18 mouse cellular contexts compared by ENCODE assay signal in the genomic region with DNA sequence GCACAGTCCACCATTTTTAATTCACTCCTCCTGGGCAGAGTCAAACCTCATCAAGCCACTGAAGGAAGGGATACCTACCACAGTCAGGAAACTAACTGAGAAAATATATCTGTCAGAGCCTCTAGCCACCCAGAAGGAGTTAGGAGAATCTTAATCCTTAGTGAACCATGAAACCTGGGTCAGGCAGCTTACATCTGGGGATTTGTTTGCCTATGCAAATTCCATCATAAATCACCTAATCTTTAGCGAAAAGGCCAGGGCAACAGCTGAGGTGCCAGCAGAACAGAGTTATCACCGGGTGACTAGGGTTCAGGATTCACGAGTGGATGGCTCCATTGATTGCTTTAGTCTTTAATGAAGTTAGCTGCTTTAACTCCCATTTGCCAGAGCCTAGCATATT.
DNase-seq lines count a peak whose midpoint lies in the region; ATAC-seq lines count a peak whose summit lies in the region.
"Had no signal": no experiment of that assay in that cellular context is flagged by ENCODE, and none has a peak within 500 bp of the region (broad histone marks: within the 10 kb centered on the region; RNA-seq: fewer than 3 reads in every experiment).

No protein-coding gene starts in this region.

- no peaks in the 10 kb centered on the region for H3K9me3 ChIP-seq in kidney, embryonic 16.5 days (ENCODE audit: low read length)
- no peaks in the 10 kb centered on the region for H3K9me3 ChIP-seq in neural tube, embryonic 12.5 days
- H3K9me3 ChIP-seq: forebrain, embryonic 12.5 days; limb, embryonic 12.5 days; liver, embryonic 12.5 days had no signal

- H3K4me3 ChIP-seq in kidney, embryonic 16.5 days (ENCODE audit: low read length): no peak overlapping the region
- H3K4me3 ChIP-seq in neural tube, embryonic 12.5 days: no peak overlapping the region
- H3K4me3 ChIP-seq: forebrain, embryonic 12.5 days; limb, embryonic 12.5 days; liver, embryonic 12.5 days had no signal

- H3K9ac ChIP-seq in kidney, embryonic 16.5 days (replicated peaks; ENCODE audit: low read length): no peak overlapping the region
- no peak overlapping the region for H3K9ac ChIP-seq in neural tube, embryonic 12.5 days
- H3K9ac ChIP-seq: forebrain, embryonic 12.5 days; limb, embryonic 12.5 days; liver, embryonic 12.5 days; lung, embryonic 14.5 days had no signal

- no peaks in the 10 kb centered on the region for H3K36me3 ChIP-seq in kidney, embryonic 16.5 days (ENCODE audit: insufficient read depth, low read length)
- H3K36me3 ChIP-seq in neural tube, embryonic 12.5 days: no peaks in the 10 kb centered on the region
- H3K36me3 ChIP-seq: forebrain, embryonic 12.5 days; limb, embryonic 12.5 days; liver, embryonic 12.5 days had no signal

- WGBS in kidney, embryonic 16.5 days: 14% methylated on average over 3 of the region's 3 CpGs
- 8% methylated on average over 3 of the region's 3 CpGs for WGBS in neural tube, embryonic 12.5 days

- H3K4me1 ChIP-seq in kidney, embryonic 16.5 days (ENCODE audit: insufficient read depth, low read length): peaks cover 9% of the 10 kb centered on the region
- H3K4me1 ChIP-seq in neural tube, embryonic 12.5 days: peaks cover 8% of the 10 kb centered on the region
- H3K4me1 ChIP-seq: liver, embryonic 12.5 days had no signal

- peak; percentile 94 for ATAC-seq in kidney, embryonic 16.5 days (ENCODE audit: low FRiP score, low TSS enrichment)
- peak; percentile 72 for ATAC-seq in neural tube, embryonic 12.5 days (ENCODE audit: low FRiP score, low read depth)
- ATAC-seq: liver, embryonic 12.5 days had no signal

- no peak overlapping the region for H3K27ac ChIP-seq in kidney, embryonic 16.5 days (ENCODE audit: low read length)
- no peak overlapping the region for H3K27ac ChIP-seq in neural tube, embryonic 12.5 days
- H3K27ac ChIP-seq: forebrain, embryonic 12.5 days; limb, embryonic 12.5 days; liver, embryonic 12.5 days had no signal

- no peak for DNase-seq in kidney, postnatal 25 days
- DNase-seq in embryo, embryonic 10 days (ENCODE audit: low spot score): peak; percentile 68
- DNase-seq in embryo, embryonic 9.5 days (ENCODE audit: extremely low spot score): peak; percentile 44
- DNase-seq in cerebellum, postnatal 36 days: no peak
- DNase-seq in heart, adult 11 months: no peak
- DNase-seq: adrenal gland, postnatal 25 days; cerebellum, adult 18-20 months; kidney, adult 18-20 months; lung, postnatal 36 days; right cerebral cortex, postnatal 14 days; spleen, adult 18-20 months; thymus, postnatal 25 days had no signal

- H3K27me3 ChIP-seq in kidney, embryonic 16.5 days (ENCODE audit: insufficient read depth, low read length): no peaks in the 10 kb centered on the region
- H3K27me3 ChIP-seq in neural tube, embryonic 12.5 days (replicated peaks): no peaks in the 10 kb centered on the region
- H3K27me3 ChIP-seq: forebrain, embryonic 12.5 days; limb, embryonic 12.5 days; liver, embryonic 12.5 days had no signal

- no peak overlapping the region for H3K4me2 ChIP-seq in kidney, embryonic 16.5 days (replicated peaks; ENCODE audit: low read depth, low read length)
- H3K4me2 ChIP-seq in neural tube, embryonic 12.5 days (replicated peaks): no peak overlapping the region
- H3K4me2 ChIP-seq: forebrain, embryonic 12.5 days; limb, embryonic 12.5 days; liver, embryonic 12.5 days; lung, embryonic 14.5 days had no signal

Comparison
In these comparisons a context has a peak if more than half of its experiments do, and no peak if none do; other contexts are left out.
1. DNase-seq: peak in embryo, embryonic 10 days (single experiment) and embryo, embryonic 9.5 days (single experiment); none in kidney, postnatal 25 days (0 of 2), cerebellum, postnatal 36 days (0 of 2) and heart, adult 11 months (single experiment).